Mouse (Mus musculus): Measurements from ENCODE around the gene F5.

Gene F5

GRCm38 (mm10) chr1:164235078-164235477 is 83.4 kb downstream of the F5 start:
- no peak for DNase-seq (ENCODE audit: low spot score)

- no peak for DNase-seq (ENCODE audit: low spot score)
Observed at GRCm38 (mm10) chr1:164236078-164236477, 84.4 kb downstream of the F5 start.

DNA sequence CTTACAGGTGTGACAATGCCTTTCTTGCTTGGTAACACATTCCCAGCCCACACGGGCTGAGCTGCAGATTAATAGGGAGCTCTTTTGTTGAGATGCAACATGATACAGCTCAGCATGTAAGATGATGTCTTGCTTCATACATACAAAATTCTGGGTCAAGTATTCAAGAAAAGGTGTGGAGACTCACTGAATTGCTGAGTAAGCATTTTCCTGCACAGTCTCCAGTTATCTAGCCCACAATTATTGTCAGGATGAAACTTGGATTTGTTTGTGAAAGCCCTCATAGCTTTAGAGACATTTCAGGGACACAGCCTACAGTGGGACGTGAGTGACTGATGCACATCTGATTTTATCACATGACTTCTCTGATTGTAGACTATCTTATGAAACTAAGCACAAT is 89.9 kb downstream of the F5 start:
- no peak for DNase-seq (ENCODE audit: low spot score)

GRCm38 (mm10) chr1:164242809-164243208 is 91.2 kb downstream of the F5 start:
- DNase-seq (ENCODE audit: low spot score): no peak

GRCm38 (mm10) chr1:164247442-164247841 is 95.8 kb downstream of the F5 start:
- DNase-seq (ENCODE audit: low spot score): peak; percentile 15

- DNase-seq (ENCODE audit: low spot score): peak; percentile 48
Observed at GRCm38 (mm10) chr1:164247971-164248370, 96.3 kb downstream of the F5 start.

DNA sequence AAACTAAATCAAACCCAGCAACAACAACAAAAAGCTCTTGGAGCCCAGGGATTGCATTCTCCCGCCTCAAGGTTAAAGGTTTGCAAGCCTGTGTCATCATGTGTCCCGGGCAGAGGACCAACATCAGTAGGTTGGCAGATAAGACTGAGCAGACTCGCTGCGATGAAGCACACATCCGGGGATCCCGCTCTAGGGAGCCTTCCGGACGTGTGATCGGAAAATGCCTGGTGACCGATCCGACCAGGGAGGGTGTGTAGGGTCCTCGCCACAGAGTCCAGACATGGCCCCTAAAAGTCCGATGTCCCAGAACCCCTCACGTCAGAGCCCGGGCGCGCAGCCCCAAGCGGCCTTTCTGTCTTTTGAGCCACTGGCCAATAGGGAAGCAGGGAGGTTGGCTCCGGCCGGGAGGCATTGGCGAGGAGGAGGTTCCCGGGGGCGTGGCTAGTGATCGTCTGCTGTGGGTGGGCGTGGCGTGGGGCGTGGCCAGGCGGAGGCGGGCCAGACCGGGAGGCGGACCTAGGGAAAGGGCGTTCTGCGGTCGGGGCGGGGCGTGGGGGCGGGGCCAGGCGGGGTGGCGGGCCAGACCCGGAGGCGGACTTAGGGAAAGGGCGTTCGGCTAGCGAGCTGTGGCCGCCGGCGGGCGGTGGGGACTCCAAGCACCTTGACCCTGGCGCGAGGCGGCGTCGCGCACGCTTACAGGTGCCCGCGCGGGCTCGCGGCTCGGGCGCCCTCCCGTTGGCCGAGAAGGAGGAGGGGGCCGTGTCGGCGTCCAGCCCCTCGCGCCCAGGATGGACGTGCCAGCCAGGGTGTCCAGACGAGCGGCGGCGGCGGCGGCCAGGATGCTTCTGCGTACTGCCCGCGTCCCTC is 97.1 kb downstream of the F5 start, which contains the start of gene Slc19a2:
Gene Slc19a2, plus strand, starts transcription at position 582 of the 867 bp plus-strand sequence.
- peak; percentile 99 for DNase-seq (ENCODE audit: low spot score)

- DNase-seq (ENCODE audit: low spot score): peak; percentile 58
Observed at GRCm38 (mm10) chr1:164249332-164249711, 97.7 kb downstream of the F5 start.

DNA sequence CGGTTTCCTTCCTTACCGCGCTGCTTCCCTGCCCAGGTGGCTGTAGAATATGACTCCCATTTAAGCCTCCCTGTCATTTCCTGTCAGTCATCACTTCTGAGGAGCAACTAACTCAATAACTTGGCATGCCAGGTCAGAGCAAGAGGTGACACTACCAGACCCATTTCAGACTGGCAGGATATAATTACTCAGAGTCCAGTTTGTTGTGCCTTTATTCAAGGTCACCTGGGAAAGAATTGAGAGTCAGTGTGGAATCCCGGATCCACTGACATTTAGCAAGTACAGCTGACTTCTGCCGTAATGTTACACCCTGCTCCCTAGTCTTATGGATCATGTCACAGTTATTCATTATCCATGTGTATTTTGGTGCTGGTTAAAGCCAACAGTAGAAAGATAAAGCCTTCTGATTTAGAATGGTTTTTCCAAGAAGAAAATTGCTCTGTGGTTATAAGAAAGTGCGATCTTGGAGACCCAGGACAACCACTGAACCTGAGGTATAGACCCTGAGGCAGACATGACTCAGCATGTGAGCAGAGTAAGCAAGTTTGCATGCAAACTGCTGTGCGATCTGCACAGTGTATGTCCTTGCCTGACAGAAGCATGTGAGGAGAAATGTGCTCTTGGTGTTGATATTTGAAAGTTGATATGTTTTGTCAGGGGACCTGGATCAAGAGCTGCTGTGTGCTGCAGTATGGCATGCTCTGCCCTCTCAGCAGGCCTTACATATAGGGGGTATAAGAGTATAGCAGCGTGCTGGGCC is 98.9 kb downstream of the F5 start:
- DNase-seq (ENCODE audit: low spot score): no peak

- no peak for DNase-seq (ENCODE audit: low spot score)
Observed at GRCm38 (mm10) chr1:164251438-164251837, 99.8 kb downstream of the F5 start.

- no peak for DNase-seq (ENCODE audit: low spot score)
Observed at GRCm38 (mm10) chr1:164252551-164252950, 100.9 kb downstream of the F5 start.

- DNase-seq (ENCODE audit: low spot score): no peak
Observed at GRCm38 (mm10) chr1:164254836-164255235, 103.2 kb downstream of the F5 start.

DNA sequence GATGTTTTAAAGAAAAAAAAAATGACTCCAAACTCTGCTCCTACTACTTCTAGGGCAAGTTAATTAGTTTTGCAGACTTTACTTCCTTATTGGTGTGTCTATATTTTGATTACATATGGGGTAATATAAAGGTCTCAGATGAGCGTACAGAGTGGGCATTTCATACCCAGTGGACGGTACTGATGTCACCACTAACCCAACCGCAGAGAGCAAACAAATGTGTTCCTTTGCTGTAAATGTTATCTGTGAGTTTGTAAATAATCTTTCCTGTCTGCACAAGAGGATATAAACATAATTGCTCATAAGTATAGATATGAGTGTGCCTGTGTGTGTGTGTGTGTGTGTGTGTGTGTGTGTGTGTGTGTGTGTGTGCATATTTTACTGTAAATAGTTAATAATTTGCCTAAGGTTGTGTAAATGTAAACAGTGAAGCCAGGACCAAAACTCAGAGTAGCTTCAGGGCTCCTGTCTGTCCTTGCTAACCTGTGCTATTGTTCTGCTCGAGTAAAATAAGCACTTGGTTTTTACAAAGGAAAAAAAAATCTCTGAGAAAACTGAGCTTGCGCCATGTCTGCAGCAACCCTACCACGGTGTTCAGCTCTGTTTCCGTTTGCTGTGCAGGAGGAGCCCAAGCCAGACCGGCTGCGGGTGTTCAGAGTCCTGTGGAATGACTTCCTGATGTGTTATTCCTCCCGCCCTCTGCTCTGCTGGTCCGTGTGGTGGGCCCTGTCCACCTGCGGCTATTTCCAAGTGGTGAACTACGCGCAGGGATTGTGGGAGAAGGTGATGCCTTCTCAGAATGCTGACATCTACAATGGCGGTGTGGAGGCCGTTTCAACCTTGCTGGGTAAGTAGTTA is 108.8 kb downstream of the F5 start:
- DNase-seq (ENCODE audit: low spot score): no peak

DNA sequence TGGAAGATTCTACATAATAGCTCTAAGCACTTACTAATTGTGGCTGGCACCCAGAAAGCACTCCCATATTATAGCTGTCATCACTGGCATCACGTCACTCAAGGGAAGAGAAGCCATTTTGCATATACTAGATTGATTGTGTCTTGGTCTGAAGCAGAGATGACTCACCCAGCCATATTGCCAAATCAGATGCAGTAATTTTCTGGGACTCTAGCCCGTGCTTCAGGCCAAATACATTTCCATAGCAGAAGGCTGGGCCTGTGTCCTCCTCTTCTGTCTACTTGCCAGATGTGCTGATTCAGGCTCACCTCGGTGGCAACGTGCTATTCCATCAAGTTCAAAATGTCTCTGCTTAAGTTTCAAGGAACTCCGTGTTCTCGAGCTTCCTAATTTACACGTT is 109.9 kb downstream of the F5 start:
- DNase-seq (ENCODE audit: low spot score): no peak

Data from embryo, embryonic 10.5 days (tissue).